Mouse (Mus musculus): ENCODE measurements around the gene Parg.
"Not testable (repeated sequence)": the region's sequence is repeated elsewhere in the genome, so short reads cannot be mapped to it uniquely, and the experiment has no call there.

Parg gene

DNA sequence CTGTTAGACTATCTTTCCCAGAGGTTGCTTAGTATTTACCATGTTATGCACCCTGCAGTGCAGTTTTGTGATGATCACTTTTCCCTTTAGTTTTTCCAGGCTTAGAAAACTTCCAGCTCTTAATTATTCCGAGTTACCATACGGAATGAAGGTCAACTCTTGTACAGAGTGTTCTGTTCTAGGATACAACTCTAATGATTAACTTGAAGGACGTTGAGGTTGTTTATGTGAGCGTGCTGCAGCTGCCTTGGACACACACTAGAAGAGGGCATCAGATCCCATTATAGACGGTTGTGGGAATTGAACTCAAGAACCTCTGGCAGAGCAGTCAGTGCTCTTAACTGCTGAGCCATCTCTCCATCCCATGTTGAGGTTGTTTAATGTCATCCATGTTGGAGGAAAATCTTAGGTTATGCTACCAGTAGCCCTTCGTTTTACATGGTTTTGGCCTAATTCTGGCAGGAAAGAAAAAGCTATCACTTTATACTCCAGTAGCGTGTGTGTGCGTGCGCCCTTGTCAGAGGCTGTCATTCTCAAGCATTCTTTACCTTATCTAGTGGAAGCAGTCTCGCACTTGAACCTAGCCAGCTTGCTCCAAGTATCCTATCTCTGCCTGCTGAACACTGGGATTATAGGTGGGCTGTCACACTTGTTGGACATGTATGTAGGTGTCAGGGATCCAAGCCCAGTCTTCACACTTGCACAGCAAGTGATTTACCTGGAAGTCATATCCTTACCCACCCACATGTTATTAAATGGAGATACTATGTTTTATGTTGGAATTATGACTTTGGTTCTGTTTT lies 22.2 kb upstream of the Parg start:
- DNase-seq, result no peak

DNA sequence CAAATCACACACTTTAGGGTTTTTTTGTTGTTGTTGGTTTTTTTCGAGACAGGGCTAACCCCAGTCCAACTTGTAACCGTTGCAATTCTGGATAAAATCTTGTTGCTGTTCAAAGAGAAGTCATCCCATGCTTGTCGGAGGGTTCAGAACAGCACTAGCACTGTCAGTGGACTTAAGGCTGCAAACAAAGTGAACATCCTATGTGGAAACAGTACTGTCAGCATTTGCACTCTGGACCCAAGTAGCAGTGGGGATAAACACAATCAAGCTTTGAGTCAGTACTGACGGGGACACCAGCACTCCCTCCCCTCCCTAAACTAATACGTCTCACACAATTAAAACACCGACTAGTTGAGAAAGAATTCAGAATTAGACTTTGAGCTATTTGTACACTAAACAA lies 20.9 kb upstream of the Parg start:
- no peak for DNase-seq

DNA sequence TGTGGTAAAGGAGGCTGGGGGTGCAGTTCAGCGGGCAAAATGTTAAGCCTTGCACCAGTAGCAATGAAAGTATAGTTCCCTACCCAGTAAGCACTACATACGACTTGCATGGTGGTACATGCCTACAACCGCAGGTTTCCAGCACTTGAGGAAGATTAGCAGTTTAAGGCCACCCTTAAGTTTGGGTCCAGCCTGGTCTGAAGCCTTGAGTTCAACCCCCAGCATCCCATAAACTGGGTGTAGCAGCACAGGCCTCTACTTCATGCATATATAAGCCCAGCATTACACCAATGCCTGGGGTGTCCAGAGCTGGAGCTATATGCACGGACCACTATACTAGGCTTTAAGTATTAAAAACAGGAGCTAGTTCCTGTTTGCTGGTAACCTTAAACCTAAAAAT lies 17.9 kb upstream of the Parg start:
- DNase-seq, result no peak

DNA sequence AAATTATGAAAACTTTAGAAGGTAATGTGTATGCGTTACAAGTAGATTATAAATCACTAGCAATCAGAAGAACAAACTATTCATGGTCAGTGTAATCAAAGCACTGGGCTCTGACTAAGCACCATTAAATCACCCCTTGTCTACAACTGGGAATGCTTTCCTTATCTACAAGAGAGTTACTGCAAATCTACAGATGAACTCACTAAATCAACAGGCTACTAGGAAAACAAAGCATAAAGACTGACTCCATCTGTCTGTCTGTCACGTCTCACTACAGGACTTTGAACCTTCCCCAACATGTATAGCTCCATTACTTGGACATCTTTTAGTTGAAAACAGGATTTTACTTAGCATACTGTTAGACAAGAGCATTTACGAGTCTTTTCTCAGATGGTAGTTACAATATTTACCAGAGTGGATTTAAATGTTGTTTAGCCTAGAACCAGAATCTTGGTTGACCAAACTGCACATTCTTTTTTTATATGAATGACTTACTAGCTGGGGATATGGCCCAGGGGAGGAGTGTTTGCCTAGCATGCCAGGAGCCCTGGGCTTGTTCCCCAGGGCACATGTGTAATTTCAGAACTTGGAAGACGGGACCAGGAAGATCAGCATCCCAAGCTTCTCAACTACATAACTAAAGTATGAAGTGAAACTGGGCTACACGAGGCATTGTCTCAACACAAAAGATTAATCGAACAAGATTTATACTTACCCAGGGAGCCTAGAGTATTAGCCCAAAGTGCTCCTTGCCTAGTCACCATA lies 10.9 kb upstream of the Parg start:
- DNase-seq, result no peak

DNA sequence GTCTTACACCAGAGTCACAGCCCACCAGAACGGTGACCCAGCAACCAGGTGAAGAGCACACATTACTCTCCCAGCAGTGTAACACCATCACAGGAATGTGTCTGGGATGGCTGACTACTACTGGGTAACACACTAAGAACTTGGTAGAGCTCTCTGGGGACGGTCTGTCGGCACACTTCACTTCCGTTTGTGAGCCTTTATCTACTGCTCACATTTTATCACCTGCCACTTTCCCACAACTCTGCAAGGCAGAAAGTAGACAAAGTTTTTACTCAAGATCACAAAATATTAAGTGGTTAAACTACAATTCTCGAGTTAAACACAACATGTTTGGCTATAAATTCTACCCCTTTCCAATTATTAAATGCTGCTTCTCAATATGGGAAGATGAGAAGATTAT lies 9.8 kb upstream of the Parg start:
- DNase-seq, result no peak

DNA sequence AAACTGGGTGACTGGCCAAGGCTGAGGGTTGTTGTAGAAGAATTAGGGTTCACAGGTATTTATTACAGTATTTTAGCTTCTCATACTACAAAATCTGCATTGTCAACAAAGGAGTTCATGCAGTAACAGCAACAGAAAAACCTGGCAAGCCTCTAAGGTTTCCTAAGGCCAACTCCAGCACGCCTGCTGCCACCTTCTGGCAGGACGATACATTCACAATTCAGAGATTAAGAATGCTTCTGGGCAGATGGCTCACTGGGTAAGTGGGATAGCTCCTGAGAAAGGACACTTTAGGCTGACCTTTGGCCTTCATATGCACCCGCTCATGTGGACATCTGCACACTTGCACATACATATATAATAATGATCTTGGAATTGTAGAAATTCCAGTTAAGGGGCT lies 9.3 kb upstream of the Parg start:
- peak; percentile 67 to 73 for DNase-seq

DNA sequence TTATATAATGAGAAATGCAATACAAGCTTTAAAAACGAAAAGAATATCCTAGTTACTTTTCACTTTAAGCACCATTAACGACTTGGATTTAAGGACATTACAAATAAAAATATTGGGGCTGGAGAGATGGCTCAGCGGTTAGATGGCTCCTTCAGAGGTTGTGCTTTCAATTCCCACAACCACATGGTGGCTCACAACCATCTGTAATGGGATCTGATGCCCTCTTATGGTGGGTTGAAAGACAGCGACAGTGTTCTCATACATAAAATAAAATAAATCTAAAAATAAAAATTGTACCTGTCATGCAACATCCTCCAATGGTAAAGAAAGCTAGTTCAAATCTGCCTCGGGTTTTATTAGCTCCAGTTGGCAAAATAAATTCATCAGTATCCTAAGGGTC lies 8.2 kb upstream of the Parg start:
- not testable (repeated sequence) for DNase-seq

DNA sequence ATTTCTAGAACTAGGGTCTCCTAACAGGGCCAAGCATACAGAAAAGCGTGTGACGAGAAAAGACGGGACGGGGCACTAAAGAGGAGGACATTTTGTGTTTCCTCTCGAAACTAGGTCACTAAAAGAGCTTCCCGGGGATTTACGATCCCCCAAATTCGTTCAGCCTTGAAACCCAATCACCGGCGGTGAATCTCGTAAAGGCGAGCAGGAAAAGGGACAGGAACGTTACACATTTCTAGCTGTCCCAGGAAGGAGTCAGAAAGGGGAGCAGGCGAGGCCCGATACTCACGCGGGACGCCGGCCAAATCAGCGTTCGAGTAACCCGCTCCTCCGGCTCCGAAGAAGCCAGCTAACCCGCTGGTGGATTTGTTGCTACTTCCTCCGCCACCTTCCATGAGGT lies 395 bp upstream of the Parg start:
- DNase-seq, result no peak

DNA sequence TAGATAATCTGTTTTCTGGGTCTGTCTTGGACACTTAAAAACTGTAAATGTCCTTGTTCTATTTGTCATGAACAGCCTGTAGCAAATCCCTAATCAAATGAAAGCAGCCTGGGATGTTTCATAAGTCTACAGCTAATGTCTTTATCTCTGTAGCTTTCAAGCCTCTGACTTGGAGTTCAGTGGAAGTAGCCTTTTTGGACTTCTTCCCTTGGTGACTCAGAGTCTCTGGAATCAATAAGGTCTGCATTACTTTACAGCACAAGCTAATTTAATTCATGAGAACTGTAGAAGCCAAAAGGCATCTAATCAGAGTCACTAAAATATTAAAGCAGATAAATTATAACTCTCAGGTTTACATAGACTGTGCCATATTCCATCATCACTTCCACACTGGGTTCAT lies 24.9 kb downstream of the Parg start:
- no peak for DNase-seq

DNA sequence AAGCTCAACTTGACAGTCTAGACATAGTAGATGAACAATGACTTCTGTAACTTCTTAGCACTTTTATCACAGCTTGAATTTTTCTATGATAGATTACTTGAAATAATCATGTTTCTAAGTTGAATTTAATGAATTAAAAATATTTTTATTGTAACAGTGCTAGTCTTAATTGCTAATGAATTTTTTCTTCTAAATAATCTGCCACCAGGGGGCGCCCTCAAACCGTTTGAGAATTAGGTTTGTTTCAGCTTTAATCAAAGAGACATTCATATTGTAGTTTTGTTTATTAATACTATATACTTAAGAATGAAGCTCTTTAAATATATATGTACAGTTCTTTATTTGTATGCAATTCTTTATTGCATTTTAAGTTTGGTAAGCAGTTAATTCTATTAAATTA lies 27.2 kb downstream of the Parg start:
- peak; percentile 73 to 79 for DNase-seq

DNA sequence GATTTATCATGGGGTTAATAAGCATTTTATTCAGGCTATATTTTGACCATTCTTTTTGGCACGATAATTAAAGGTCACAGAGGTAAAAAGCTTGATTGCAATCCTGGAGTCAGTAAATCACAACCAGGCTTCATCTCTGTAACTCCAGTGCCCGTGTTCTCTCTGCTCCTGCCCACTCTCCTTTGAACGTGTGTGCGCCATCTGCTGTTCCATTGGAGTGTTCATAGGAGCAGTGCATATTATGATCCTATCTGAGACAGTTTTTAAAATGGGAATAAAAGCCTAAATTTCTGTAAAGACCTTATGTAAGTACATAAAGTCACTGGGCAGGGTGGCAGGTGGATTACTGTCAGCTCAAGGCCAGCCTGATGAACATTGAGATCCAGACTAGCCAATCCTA lies 40.7 kb downstream of the Parg start:
- DNase-seq, result peak; percentile 7 to 11

DNA sequence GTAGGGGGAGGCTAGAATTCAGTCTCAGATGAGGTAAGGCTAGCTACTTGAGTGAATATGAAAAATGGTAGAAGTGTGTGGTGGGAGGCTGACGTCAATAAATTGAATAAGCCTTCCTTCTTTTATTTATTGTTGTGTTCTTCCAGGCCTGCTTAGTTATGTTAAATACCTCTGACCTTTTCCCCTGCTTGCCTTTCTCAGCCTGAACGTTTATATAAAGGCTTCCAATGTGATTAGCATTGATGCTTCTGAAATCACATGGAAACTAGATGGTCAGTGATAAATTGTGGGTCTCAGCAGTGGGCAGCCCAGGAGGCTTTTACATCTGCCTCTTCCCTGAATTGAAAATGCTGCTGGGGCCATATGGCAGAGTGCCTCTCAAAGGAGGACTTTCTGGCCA lies 44.3 kb downstream of the Parg start:
- DNase-seq, result no peak

DNA sequence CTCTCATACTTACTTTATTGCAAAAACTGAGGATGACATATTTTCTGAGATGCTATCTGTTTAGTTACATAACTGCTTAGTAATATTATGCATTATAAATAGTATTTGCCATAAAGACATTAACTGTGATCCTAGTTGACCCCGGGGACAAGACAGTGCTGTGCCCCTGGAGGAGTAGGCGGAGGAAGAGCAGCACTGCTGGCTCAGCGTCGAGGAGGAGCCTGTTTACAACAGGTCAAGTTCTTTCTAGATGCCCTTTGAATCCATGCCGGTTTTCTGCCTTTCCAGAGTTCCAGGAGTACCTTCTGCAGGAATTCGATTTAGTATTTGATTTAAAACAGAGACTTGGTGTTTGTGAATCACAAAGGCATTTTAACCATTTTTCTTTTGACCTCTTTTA lies 47.9 kb downstream of the Parg start:
- DNase-seq, result peak in 1 of 2 experiments; percentile 4

DNA sequence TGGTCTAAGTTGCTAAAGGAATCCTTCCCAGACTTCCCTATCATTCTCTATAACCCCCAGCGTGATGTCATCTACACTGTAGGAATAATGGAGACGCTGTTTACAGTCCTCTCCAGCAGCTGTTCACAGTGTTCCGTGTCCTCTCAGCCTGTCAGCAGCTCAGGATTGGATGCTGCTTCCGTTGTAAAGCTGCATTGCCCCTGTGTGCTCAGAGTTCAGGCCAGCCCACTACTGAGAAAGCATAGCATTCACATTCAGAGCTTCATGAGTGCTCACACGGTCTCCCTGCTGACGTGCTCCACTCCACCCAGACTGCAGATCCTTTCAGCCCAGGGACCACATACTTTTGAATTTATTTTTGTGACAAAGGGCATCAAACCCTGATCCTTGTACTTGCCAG lies 59.1 kb downstream of the Parg start:
- DNase-seq, result no peak

DNA sequence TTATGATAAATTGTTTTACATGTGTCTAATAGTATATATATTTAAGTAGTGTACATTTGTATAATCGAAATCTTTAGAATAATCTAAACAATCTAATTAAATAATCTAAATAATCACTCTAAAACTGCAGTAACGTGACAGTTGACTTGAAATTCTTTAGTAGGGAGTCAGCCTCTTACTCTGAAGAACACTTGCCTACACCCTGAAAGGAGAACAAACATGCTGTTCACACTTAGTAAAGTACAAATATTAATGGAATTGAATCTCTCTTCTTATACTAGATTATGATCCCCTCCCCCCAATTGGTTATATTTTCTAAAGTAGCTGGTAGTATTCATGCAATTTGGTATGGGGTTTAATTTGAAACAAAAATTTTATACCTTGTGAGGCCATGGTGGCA lies 60.0 kb downstream of the Parg start:
- DNase-seq, result no peak

DNA sequence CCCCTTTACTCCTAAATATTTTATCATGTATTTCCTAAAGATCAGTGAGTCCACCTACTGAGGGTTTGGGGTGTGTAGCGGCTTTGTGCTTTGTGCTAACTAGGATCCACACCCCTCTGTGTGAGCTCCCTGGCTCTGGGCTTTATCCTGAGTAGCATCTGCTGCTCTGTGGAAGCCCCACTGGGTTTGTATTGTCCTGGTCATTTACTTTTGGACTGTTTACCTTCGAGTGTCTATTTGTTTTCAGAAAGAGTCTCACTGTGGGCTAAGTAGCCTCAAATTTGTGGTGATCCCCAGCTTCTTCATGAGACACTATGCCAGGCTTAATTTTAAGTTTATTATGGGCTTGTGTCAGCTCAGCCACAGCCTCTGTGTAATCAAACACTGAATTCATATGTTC lies 67.2 kb downstream of the Parg start:
- no peak for DNase-seq

DNA sequence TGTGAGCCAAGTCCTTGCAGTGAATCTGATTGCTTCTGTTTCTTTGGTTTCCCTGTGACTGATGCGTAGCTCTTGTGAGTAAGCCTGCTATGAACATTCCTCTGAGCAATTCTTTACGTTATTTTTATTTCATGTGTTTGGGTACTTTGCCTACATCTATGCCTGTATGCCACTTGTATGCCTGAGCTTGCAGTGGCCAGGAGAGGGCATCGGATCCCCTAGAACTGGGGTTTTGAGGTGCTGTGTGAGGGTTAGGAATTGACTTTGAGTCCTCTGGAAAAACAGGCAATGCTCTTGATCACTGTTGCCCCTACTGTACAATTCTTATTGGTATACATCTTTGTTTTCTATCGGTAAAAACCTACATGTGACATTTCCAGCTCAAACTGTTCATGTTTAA lies 67.8 kb downstream of the Parg start:
- DNase-seq, result peak in 1 of 2 experiments; percentile 5

DNA sequence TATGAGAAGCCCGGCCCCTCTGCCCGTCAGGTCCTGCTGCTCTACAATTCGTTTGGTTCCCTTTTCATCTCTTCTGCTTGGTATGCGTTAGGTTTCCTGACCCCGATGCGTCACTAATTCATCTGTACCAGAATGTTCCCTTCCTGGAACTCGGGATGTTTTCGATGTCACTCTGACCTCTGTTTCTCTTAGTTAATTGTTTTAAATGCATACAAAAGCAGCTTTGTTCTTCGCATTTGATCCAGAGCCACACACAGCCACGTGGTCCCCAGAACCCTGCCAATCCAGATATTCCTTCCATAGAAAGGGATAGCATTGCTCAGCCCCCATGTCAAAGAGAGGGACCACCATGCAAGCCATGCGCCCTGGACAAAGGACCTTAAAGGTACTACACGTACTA lies 99.9 kb downstream of the Parg start:
- no peak for DNase-seq

DNA sequence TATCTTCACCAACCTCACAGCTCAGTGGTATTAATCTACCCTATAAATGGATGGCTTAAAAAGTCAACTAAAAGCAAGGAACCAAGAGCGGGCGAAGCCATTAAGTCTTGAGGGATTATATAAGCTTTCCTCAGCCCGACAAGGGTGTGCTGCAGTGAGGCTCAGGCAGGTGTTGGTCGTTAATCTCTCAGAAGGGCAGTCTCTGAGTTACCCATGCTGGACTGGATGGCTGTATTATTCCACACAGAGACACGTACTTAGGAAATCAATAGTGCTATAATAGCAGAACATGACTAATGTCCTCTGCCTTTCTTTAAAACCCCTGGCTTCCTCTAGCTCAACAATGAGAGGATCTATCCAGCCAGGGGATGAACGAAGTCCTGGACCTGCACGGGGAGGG lies 100.7 kb downstream of the Parg start:
- no peak for DNase-seq

DNA sequence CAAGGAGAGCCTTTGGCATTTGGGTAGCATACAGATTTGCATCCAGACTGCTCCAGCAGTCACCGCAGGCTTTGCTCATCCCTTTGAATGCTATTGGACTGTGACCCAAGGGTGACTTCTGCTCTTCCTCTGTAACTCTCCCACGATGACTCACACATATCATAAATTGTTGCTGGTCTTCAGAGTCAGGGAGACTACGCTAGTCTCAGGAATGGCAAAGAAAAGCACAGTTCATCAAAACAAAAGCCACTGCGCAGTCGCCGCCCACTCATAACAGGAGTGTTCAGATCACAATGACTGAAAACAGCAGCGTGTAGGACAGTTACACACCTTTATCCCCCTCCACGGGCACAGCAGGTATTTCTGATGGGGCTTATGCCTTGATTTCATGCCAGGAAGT lies 103.2 kb downstream of the Parg start:
- DNase-seq, result no peak

DNA sequence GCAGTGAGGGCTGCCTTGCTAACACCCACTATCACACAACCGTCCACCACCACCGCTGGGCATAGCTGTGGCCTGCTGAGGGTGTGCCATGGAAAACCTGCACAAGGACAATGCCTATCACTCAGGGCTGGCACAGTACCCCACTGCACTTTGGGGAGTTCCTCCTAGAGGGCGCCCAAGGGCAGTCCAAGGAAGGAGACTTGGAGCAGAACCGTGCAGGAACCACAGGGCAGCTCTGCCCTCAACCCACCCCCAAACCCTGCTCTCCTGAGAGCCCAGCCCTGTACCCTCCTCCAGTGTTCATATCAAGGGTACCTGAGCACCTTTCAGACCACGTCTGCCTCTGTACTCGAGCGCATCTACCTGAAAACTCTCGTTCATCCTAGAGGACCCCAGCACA lies 108.1 kb downstream of the Parg start:
- DNase-seq, result peak; percentile 74 to 76

DNA sequence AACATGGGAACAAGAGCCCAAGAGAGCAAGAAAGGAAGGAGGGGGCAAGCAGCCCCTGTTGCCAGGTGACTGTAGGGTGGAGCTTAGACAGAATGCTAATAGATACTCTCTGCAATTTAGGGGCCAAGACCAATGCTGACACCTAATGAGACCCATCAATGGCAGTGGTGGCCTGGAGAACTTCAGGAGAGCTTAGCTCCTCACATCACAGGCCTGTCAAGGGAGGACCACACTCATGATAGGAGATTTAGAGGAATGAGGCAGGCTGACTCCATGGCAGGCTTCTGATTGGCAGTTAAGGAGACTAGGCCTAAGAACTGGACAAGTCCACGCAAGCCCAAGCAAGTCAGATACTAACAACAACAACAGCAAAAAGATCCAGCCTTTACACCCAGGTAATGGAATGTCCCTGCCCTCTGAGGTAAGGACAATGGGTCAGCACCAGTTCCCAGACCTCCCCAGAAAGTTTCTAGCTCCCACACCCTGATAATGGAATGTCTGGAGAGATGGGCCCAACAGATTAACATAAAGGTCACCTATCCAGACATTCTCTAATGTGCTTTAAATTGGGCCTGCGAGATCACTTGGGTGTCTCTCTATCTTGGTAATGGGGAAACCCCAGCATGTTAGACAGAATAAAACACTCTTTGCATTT lies 109.8 kb downstream of the Parg start:
- DNase-seq, result no peak

DNA sequence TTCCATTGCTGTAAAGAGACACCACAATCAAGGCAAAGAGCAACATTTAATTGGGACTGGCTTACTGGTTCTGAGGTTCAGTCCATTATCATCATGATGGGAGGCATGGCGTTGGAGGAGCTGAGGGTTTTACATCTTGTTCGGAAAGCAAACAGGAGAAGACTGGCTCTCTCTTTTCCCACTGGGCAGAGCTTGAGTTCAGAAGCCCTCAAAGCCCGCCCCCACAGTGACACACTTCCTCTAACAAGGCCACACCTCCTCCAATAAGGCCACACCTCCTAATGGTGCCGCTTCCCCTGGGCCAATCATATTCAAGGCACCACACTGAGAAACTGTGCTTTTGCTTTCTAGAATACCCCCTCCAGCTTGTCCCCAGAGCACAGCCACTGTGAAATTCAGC lies 116.1 kb downstream of the Parg start:
- DNase-seq, result no peak
